Mouse (Mus musculus): ENCODE measurements around the gene Atrip. TPM values are rescaled to one million over a fixed set of nuclear protein-coding genes. Genes with fewer than 3 reads are reported as not detected.

Gene Atrip
- total RNA-seq, 2 experiments from 2014 or later, result 13.5 to 30.6 TPM

DNA sequence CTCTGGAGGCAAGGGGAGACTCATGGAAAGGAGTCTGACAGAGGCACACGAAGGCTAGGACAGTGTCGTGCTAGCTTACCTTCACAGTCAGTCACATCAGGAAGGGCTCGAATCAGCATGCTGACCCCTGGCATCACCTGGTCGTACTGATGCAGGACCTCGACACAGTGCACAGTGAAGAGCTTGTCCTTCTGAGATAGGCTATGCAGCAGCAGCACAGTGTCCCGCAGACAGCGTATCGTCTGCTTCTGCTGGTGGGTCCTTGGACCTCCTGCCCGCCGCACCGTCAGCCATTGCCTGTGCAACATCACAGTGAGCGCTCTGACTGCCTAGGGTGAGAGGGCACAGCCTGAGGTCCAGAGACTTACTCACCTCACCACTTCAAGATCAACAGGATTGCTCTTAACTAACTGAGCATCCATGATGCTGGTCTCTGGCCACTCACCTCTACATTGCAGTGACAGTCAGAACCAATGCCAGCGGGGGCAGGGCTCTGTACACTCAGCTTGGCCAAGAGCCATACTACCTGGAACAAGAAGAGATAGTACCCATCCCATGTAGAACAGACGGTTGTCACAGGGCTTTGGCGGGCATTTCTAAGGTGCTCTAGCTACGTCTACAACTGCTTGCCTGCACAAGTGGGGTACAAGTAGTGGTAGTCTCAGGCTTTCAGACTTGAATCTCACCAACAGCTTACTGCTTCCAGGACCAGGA lies 13.6 kb downstream of the Atrip start:
- no peak for ATAC-seq (replicated peaks; ENCODE audit: poor library complexity, severe bottlenecking)

- ATAC-seq (replicated peaks; ENCODE audit: poor library complexity, severe bottlenecking), result peak; percentile 65
These were observed 14.6 kb downstream of the Atrip start, which contains the start of gene Trex1 for GRCm38 (mm10) chr9:109059136-109059903. Trex1 (minus strand) TSS chr9:109059734.

- no peak for ATAC-seq (replicated peaks; ENCODE audit: poor library complexity, severe bottlenecking)
These were observed 15.7 kb downstream of the Atrip start for GRCm38 (mm10) chr9:109058006-109058765.

DNA sequence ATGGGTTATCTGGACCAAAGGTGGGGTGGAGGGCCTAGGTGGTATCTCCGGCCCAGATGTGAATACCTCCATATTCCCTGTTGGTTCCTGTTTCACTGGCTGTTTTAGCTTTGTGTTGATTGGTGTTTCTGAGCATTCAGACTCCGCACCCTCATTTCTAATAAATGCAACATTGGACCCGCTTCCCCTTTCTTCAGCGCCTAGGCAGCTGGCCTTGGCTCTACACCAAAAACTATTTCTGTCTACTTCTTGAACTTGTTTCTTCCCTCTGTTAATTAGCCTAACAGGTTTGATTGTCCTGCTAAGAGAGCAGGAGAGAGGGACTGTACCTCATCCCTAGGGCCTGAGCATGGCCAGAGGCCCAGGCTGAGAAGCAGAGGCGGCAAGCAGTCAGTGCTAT lies 16.4 kb downstream of the Atrip start:
- ATAC-seq (replicated peaks; ENCODE audit: poor library complexity, severe bottlenecking), result peak; percentile 31

DNA sequence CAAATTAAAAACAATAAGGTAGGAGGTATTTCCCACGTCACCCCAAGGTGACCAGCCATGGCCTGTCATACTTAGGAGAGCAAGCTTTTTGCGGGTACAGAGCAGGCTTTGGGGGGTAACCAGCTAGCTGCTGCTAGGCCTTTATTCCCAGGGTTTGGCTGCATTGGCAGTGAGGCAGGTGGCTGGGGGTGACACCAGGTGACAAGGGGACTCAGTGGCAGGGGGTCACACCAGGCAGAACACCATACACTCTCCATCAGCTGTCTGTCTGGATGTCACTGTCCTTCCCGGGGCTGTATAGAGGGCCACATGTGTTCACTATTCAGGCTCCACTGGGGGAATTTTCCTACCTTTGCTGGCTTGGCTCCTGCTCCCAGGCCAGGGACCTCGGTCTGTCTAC lies 17.0 kb downstream of the Atrip start:
- ATAC-seq (replicated peaks; ENCODE audit: poor library complexity, severe bottlenecking), result no peak

GRCm38 (mm10) chr9:109056081-109056690 lies 17.7 kb downstream of the Atrip start:
- ATAC-seq (replicated peaks; ENCODE audit: poor library complexity, severe bottlenecking), result no peak

DNA sequence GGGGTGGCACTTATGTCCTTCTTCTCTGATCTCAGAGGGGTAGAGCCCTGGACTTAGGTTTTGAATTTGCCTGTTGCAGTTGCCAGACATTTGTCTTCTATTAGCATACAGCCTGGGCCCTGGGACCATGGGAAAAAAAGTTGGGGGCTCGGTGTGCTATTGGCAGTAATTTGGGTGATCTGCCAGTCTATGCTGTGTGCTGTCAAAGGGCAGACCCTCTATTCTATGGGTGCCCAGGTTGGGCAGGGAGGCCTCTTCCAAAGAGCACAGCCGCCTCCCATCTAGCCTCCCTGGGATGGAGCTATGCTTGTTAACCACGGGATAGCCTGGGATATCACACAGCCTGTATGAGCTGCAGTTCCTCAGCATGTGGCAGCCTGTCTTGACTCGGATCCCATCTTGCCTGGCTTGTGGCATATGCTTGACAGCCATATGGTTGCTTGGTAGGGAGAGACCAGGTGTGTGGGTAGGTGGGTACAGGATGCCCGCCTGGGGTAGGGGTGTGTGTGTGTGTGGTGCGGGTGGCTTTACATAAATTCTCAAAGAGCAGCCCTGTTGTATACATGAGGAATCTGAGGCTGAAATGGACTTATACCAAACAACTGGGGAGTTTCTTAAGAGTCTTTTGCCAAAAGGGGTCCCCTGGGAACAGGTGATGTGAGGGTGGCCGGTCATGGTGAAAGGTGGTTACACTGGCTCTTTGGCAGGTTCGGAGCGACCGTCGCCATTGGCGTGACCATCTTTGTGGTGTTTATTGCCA lies 18.5 kb downstream of the Atrip start:
- ATAC-seq (replicated peaks; ENCODE audit: poor library complexity, severe bottlenecking), result no peak

DNA sequence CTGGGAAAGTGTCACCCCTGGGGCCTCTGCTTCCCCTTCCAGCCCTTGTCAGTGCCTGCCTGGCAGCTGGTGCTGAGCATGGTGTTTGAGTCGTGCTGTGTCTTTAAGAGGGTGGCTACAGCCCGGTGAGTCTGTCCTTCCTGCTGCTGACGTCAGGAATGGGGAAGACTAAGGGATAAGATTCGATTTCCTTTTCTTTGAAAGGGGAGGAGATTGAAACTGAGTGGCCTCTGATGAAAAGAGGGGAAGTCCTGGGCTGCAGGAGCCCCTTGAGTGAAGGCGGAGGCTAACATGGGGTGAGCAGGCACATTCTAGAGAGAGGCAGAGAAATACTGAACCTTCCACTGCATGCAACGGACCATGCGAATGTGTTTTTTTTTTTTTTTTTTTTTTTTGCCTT lies 19.2 kb downstream of the Atrip start:
- peak; percentile 64 for ATAC-seq (replicated peaks; ENCODE audit: poor library complexity, severe bottlenecking)

DNA sequence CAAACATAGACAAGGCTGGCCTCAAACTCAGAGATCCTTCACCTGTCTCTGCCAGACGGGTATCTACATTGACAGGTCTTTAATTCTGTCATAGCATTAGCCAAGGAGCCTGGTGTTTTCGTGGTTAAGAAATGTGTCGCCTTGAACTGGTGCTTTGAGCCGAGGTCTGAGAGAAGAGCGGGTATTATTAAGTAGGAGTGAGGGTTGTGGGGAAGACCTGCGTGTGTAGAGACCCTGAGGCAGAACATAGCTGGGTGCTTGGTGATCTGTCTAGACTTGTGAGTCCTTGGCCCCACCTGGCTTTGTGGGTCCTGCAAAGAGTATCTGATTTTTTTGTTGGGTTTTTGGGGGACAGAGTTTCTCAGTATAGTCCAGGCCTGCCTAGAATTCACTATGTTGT lies 20.1 kb downstream of the Atrip start:
- no peak for ATAC-seq (replicated peaks; ENCODE audit: poor library complexity, severe bottlenecking)

- ATAC-seq (replicated peaks; ENCODE audit: poor library complexity, severe bottlenecking), result no peak
These were observed 20.6 kb downstream of the Atrip start for GRCm38 (mm10) chr9:109053366-109053765.

DNA sequence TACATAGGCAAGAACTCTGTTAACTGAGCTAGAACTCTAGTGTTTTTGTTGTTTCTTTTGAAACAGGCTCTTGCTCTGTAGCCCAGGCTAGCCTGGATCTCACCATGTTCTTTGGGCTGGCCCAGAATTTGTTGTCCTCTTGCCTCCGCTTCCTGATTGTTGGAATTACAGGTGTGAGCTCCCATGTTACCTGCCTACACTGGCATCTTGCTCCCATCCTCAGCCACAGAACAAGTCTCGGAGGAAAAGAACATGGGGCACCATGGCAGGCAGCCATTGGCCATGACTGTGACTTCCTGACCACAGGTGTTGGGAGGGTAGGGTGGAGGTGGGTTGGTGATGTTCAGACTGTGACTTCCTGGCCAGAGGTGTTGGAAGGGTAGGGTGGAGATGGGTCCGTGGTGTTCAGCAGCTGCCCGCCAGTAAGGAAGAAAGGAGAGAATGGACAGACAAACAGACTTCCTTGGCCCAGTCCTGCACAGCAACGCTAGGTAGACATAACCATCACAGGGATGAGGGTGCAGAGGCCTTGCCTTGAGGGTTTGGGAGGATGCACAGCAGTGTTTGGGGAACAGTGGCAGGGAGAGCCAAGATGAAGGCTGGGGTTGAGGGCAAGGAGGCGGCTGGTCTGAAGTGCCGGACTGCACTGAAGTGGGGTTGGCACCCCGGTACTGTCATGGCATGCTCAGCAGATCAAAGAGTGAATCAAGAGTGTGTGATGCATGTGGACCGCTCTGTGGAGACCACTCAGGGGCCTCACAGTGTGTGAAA lies 21.2 kb downstream of the Atrip start:
- ATAC-seq (replicated peaks; ENCODE audit: poor library complexity, severe bottlenecking), result no peak

DNA sequence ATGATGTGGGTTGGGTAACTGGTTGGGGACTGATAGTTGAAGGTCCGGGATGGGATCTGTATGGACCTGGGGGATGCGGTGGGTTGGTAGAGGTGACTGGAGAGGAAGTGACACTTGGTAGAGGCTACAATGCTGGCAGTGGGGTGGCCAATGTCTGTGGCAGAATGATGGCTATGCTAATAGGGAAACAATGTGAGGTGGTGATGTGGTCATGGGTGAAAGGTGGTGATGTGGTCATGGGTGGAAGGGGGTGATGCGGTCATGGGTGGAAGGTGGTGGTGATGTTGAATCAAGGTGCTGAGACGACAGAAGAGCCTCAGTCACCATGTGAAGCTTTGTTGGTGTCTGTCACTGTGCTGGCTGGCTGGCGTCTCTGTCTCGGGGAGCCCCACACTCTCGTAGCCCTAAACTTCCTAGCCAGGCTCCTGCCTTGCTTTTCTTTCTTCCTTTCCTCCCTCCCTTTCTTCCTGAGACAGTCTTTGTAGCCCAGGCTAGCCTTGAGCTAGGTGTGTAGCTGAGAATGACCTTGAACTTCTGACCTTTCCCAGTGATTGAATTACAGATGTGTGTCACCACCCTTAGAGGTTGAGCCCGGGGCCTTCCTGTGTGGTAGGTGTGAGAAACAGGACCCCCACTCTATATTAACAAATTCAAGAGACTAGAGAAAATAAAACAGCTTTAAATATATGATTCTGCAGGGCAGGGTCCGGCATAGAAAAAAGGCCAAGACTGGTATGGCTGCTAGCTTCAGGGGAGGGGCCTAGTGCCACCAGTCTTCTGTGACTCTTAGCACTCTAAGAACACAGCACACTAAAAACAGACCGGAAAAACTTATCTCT lies 22.1 kb downstream of the Atrip start:
- peak; percentile 25; the same call in 1 of the 2 replicates for ATAC-seq (replicated peaks; ENCODE audit: poor library complexity, severe bottlenecking)

DNA sequence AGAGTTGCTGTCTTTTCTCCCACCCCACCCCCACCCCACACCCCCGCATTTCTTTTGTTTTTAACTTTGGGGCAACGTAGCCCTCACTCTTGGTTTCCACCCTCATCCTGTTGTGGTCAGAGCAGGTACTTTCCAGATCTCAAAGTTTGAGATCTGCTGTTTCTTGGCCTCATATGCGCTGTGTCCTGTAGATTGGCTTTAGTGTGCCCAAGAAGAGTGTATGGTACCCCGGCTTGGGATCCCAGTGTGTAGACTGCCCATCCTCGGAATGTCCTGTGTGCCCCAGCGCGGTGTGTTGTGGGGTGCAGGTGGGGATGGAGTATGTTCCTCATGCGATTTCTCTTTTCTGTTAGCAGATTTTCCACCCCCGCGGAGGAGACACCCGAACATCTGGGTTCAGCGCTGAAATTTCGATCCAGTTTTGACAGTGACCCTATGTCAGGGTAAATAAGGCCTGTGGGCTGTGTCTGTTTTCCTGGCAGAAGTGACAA lies 22.9 kb downstream of the Atrip start:
- no peak for ATAC-seq (replicated peaks; ENCODE audit: poor library complexity, severe bottlenecking)

- no peak for ATAC-seq (replicated peaks; ENCODE audit: poor library complexity, severe bottlenecking)
These were observed 23.3 kb downstream of the Atrip start for GRCm38 (mm10) chr9:109050674-109050997.

DNA sequence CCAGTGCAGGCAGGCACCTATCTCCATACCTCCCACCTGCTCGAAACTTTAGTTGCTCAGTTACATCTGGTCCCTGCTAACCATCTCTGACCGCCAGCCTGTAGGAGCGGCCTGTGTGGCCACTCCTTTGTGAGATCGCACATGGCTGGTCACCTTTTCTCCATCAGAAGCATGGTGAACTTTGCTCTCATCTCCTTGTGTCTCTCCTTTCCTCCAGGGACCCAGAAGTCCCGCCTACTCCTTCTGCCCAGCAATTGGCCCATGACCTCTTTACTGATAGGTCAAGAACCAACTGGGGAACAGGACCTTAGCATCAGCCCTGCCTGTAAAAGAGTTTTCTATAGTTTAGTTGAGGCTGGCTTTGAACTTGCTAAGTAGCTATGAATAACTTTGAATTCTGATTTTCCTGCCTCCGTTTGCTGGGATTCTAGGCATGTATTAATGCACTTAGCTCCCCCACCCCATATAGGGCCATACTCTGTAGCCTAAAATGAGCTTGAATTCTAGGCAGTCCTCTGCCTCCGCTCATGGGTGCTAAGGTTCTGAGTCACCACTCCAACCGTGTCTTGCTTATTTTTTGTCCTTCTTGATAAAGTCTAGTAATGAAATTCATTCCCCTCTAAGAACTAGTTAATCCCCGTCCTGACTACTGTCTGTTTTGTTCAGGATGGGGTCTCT lies 23.8 kb downstream of the Atrip start:
- no peak for ATAC-seq (replicated peaks; ENCODE audit: poor library complexity, severe bottlenecking)

- ATAC-seq (replicated peaks; ENCODE audit: poor library complexity, severe bottlenecking), result no peak
These were observed 24.6 kb downstream of the Atrip start for GRCm38 (mm10) chr9:109049316-109049715.

DNA sequence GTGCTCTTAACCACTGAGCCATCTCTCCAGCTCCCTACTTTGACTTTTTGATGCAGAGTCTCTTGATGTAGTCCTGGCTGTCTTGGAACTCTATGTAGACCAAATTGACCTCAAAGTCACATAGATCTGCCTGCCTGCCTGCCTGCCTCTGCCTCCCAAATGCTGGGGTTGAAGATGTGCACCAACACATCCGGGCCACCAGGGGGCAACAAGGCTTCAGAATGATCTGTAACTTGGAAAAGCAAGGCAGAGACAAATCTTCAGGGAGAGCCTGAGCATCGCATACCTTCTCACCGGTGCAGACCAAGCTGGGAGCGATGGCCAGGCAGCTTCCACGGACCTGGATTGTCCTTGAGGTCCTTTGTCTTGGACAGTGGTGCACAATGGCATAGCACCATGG lies 27.6 kb downstream of the Atrip start:
- ATAC-seq (replicated peaks; ENCODE audit: poor library complexity, severe bottlenecking), result peak; percentile 99

DNA sequence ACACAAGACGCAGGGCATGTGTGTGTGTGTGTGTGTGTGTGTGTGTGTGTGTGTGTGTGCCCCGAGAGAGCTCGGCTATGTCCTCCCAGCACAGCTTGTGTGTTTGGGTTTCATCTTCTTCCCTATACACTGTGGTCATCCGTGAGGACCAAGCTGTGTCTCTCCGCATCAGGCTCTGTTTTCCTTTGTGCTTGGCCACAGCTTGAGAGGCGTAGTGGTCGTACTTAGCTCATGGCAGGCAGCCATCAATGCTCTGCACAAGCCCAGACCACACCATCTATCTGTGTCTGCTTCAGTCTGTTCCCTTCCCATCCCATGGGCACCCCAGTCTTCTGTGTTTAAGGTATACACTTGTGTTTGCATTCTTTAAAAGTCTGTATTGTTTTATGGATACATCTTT lies 32.6 kb downstream of the Atrip start:
- ATAC-seq (replicated peaks; ENCODE audit: poor library complexity, severe bottlenecking), result no peak

Data from granulocyte monocyte progenitor cell, adult 5-6 weeks (primary cell).